Mouse (Mus musculus) liver, adult (tissue): ENCODE measurements around the gene Polr1c.

Source experiments
- GATA4 ChIP-seq: IDR thresholded peaks from 2 replicates; pipeline ENCODE4 v1.6.1; 2014; ENCODE audit warnings: mild to moderate bottlenecking, low read length; ENCODE audit not compliant: insufficient replicate concordance

Gene Polr1c

GRCm38 (mm10) chr17:46272058-46272457, 24.2 kb upstream of the Polr1c start:
- TF ChIP-seq GATA4: no peak

GRCm38 (mm10) chr17:46269771-46270534, 22.1 kb upstream of the Polr1c start:
- TF ChIP-seq GATA4: no peak

GRCm38 (mm10) chr17:46268026-46268720, 20.3 kb upstream of the Polr1c start:
- no peak for TF ChIP-seq GATA4

- TF ChIP-seq GATA4: no peak
These were observed 19.7 kb upstream of the Polr1c start for GRCm38 (mm10) chr17:46267511-46267910.

GRCm38 (mm10) chr17:46266986-46267385, 19.1 kb upstream of the Polr1c start:
- no peak for TF ChIP-seq GATA4

- no peak for TF ChIP-seq GATA4
These were observed 18.2 kb upstream of the Polr1c start for GRCm38 (mm10) chr17:46265918-46266618.

GRCm38 (mm10) chr17:46265502-46265901, 17.6 kb upstream of the Polr1c start:
- TF ChIP-seq GATA4: no peak

GRCm38 (mm10) chr17:46262201-46262694, 14.4 kb upstream of the Polr1c start:
- no peak for TF ChIP-seq GATA4

GRCm38 (mm10) chr17:46259675-46260074, 11.8 kb upstream of the Polr1c start:
- no peak for TF ChIP-seq GATA4

GRCm38 (mm10) chr17:46258279-46259053, 10.6 kb upstream of the Polr1c start:
- no peak for TF ChIP-seq GATA4

GRCm38 (mm10) chr17:46255147-46255546, 7.3 kb upstream of the Polr1c start:
- no peak for TF ChIP-seq GATA4

GRCm38 (mm10) chr17:46254106-46254505, 6.3 kb upstream of the Polr1c start:
- TF ChIP-seq GATA4: no peak

GRCm38 (mm10) chr17:46253452-46254084, 5.7 kb upstream of the Polr1c start, which contains the start of gene Lrrc73:
Lrrc73 (plus strand) TSS chr17:46253531.
- TF ChIP-seq GATA4: no peak
